Mouse (Mus musculus) G1E (cell line): ENCODE measurements around the gene Prrc2b. TPM values are rescaled to one million over a fixed set of nuclear protein-coding genes. Genes with fewer than 3 reads are reported as not detected.

ENCODE experiments used
- ATAC-seq: 2 replicates; pipeline ENCODE4 v1.8.0; 2016; ENCODE audit warnings: mild to moderate bottlenecking; ENCODE audit not compliant: insufficient number of reproducible peaks, poor library complexity, low FRiP score, severe bottlenecking; ENCODE audit errors: extremely low read depth
- DNase-seq: peaks from one replicate; pipeline ENCODE4 v3.0.0; 2012; ENCODE audit warnings: low spot score
- H3K27me3 ChIP-seq: 2 replicates; pipeline ENCODE4 v1.6.1; 2012; ENCODE audit warnings: mild to moderate bottlenecking, low read length, inconsistent platforms; ENCODE audit not compliant: insufficient read depth
- H3K36me3 ChIP-seq: replicated peaks from 2 replicates; pipeline ENCODE3; 2012; ENCODE audit warnings: mild to moderate bottlenecking, inconsistent platforms
- H3K4me1 ChIP-seq: 2 replicates; pipeline ENCODE4 v1.6.1; 2012; ENCODE audit warnings: low read depth, low read length, inconsistent platforms, mixed read lengths; ENCODE audit not compliant: insufficient read depth
- H3K4me3 ChIP-seq: 2 replicates; pipeline ENCODE4 v1.5.1; 2012; ENCODE audit warnings: low read depth, mild to moderate bottlenecking, inconsistent platforms, low read length, moderate library complexity, mixed read lengths
- H3K9me3 ChIP-seq: replicated peaks from 2 replicates; pipeline ENCODE4 v1.6.1; 2012; ENCODE audit warnings: inconsistent platforms
- CTCF ChIP-seq: IDR thresholded peaks from 2 replicates; pipeline ENCODE4 v1.5.1; 2012; ENCODE audit warnings: low read depth, low read length, inconsistent platforms, mixed read lengths
- GATA1 ChIP-seq: IDR thresholded peaks from 2 replicates; pipeline ENCODE4 v1.6.1; 2012; ENCODE audit warnings: borderline replicate concordance, low read length, inconsistent platforms, mixed read lengths
- GATA2 ChIP-seq: IDR thresholded peaks from 2 replicates; pipeline ENCODE4 v1.6.1; 2012; ENCODE audit warnings: low read depth, low read length, inconsistent platforms, borderline replicate concordance
- POLR2AphosphoS5 ChIP-seq: IDR thresholded peaks from 2 replicates; pipeline ENCODE4 v1.6.1; 2012; ENCODE audit warnings: low read depth, low read length, inconsistent platforms; ENCODE audit not compliant: insufficient replicate concordance
- TAL1 ChIP-seq: conservative IDR thresholded peaks from 2 replicates; pipeline ENCODE4 v1.6.1; 2012; ENCODE audit warnings: low read depth, low read length, inconsistent platforms, mixed read lengths
- polyA plus RNA-seq: library from polyadenylated mRNA; stranded (reverse); fragments of >175 nt; gene quantifications from 2 replicates; pipeline ENCODE4 v1.2.3, GENCODE M21; 2012
- total RNA-seq, 2 experiments: library from RNA; stranded (forward) in 1 of 2; stranded (reverse) in 1 of 2; fragments of 200-1000 nt in 1 of 2; fragments of >200 nt in 1 of 2; fragmentation: Nextera tagmentation in 1 of 2; gene quantifications; 2 replicates each; pipeline ENCODE4 v1.2.3; 2014 to 2017

Prrc2b gene
- total and polyA plus RNA-seq, 3 experiments, result 17.1 to 147 (median 103) TPM

DNA sequence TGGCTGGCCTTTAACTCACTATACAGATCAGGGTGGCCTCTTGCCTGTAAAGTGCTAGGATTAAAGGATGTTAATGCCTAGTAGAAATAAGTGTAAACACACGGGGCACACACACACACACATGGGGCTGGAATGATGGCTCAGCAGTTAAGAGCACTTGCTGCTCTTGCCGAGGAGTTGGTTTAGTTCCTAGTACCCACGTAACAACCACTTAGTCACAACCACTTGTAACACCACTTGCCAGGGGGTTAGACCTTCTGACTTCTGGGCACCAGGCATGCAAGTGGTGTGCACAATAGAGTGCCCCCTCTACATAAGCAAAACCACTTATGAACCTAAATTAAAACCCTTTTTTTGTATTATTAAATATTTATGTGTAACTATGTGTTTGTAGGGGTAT lies 133.1 kb downstream of the Prrc2b start:
- DNase-seq (no peak), ATAC-seq (no peak)
- TF ChIP-seq CTCF, result no peak
- no peak for TF ChIP-seq GATA2
- no peak for TF ChIP-seq POLR2AphosphoS5
- no peak for TF ChIP-seq TAL1
- TF ChIP-seq GATA1, result no peak
- no peak overlapping the region for H3K4me3 ChIP-seq
- peaks cover 72% of the 10 kb centered on the region for H3K36me3 ChIP-seq
- H3K27me3 ChIP-seq, result no peaks in the 10 kb centered on the region
- H3K4me1 ChIP-seq, result peaks cover 21% of the 10 kb centered on the region
- H3K9me3 ChIP-seq, result no peaks in the 10 kb centered on the region

Other genes starting within 250 kb of the Prrc2b start
- gene Aif1l, start 200.9 kb upstream of the Prrc2b start, total RNA-seq (2014; fragmentation: Nextera tagmentation), result not detected in 2 replicates
- 0.22 and 0.23 TPM in 2 replicates for gene Aif1l, start 200.9 kb upstream of the Prrc2b start, total RNA-seq (2017)
- not detected in 2 replicates for gene Aif1l, start 200.9 kb upstream of the Prrc2b start, polyA plus RNA-seq
- gene Nup214, start 176.6 kb upstream of the Prrc2b start, total RNA-seq (2014; fragmentation: Nextera tagmentation), result 90.8 and 103 TPM in 2 replicates
- 49.4 and 55.5 TPM in 2 replicates for gene Nup214, start 176.6 kb upstream of the Prrc2b start, total RNA-seq (2017)
- 20.2 and 33.1 TPM in 2 replicates for gene Nup214, start 176.6 kb upstream of the Prrc2b start, polyA plus RNA-seq
- 21.7 and 24.7 TPM in 2 replicates for gene Fam78a, start 66.2 kb upstream of the Prrc2b start, total RNA-seq (2014; fragmentation: Nextera tagmentation)
- gene Fam78a, start 66.2 kb upstream of the Prrc2b start, total RNA-seq (2017), result 25.3 and 27.4 TPM in 2 replicates
- gene Fam78a, start 66.2 kb upstream of the Prrc2b start, polyA plus RNA-seq, result 49.2 and 54.5 TPM in 2 replicates
- not detected in 2 replicates for gene Plpp7, start 55.6 kb upstream of the Prrc2b start, total RNA-seq (2014; fragmentation: Nextera tagmentation)
- 0.41 and 0.44 TPM in 2 replicates for gene Plpp7, start 55.6 kb upstream of the Prrc2b start, total RNA-seq (2017)
- 0.42 and 0.44 TPM in 2 replicates for gene Plpp7, start 55.6 kb upstream of the Prrc2b start, polyA plus RNA-seq
- 25.8 and 31.8 TPM in 2 replicates for gene Pomt1, start 85.5 kb downstream of the Prrc2b start, total RNA-seq (2014; fragmentation: Nextera tagmentation)
- 15.0 and 17.7 TPM in 2 replicates for gene Pomt1, start 85.5 kb downstream of the Prrc2b start, total RNA-seq (2017)
- 12.3 and 12.8 TPM in 2 replicates for gene Pomt1, start 85.5 kb downstream of the Prrc2b start, polyA plus RNA-seq
- 26.1 and 50.0 TPM in 2 replicates for gene Uck1, start 109.1 kb downstream of the Prrc2b start, total RNA-seq (2014; fragmentation: Nextera tagmentation)
- gene Uck1, start 109.1 kb downstream of the Prrc2b start, total RNA-seq (2017), result 41.7 and 42.5 TPM in 2 replicates
- gene Uck1, start 109.1 kb downstream of the Prrc2b start, polyA plus RNA-seq, result 53.2 and 56.1 TPM in 2 replicates
- gene Golga2, start 136.3 kb downstream of the Prrc2b start, total RNA-seq (2014; fragmentation: Nextera tagmentation), result 19.5 and 24.5 TPM in 2 replicates
- 35.2 and 35.6 TPM in 2 replicates for gene Golga2, start 136.3 kb downstream of the Prrc2b start, total RNA-seq (2017)
- gene Golga2, start 136.3 kb downstream of the Prrc2b start, polyA plus RNA-seq, result 20.8 and 24.3 TPM in 2 replicates
- gene Swi5, start 137.0 kb downstream of the Prrc2b start, total RNA-seq (2014; fragmentation: Nextera tagmentation), result 150 and 164 TPM in 2 replicates
- 482 and 488 TPM in 2 replicates for gene Swi5, start 137.0 kb downstream of the Prrc2b start, total RNA-seq (2017)
- 351 and 432 TPM in 2 replicates for gene Swi5, start 137.0 kb downstream of the Prrc2b start, polyA plus RNA-seq
- gene Ciz1, start 201.2 kb downstream of the Prrc2b start, total RNA-seq (2014; fragmentation: Nextera tagmentation), result 196 and 213 TPM in 2 replicates
- gene Ciz1, start 201.2 kb downstream of the Prrc2b start, total RNA-seq (2017), result 62.9 and 71.6 TPM in 2 replicates
- 306 and 372 TPM in 2 replicates for gene Ciz1, start 201.2 kb downstream of the Prrc2b start, polyA plus RNA-seq
- gene Dnm1, start 202.3 kb downstream of the Prrc2b start, total RNA-seq (2014; fragmentation: Nextera tagmentation), result not detected in 2 replicates
- 0.05 TPM in 1 of 2 replicates, not detected in the other for gene Dnm1, start 202.3 kb downstream of the Prrc2b start, total RNA-seq (2017)
- gene Dnm1, start 202.3 kb downstream of the Prrc2b start, polyA plus RNA-seq, result 0.14 and 0.15 TPM in 2 replicates
- 61.4 and 63.6 TPM in 2 replicates for gene 1110008P14Rik, start 230.9 kb downstream of the Prrc2b start, total RNA-seq (2014; fragmentation: Nextera tagmentation)
- 26.5 and 33.0 TPM in 2 replicates for gene 1110008P14Rik, start 230.9 kb downstream of the Prrc2b start, total RNA-seq (2017)
- 61.9 and 82.0 TPM in 2 replicates for gene 1110008P14Rik, start 230.9 kb downstream of the Prrc2b start, polyA plus RNA-seq
- not detected in 2 replicates for gene Lcn2, start 237.2 kb downstream of the Prrc2b start, total RNA-seq (2014; fragmentation: Nextera tagmentation)
- gene Lcn2, start 237.2 kb downstream of the Prrc2b start, total RNA-seq (2017), result not detected in 2 replicates
- gene Lcn2, start 237.2 kb downstream of the Prrc2b start, polyA plus RNA-seq, result 0.05 TPM in 1 of 2 replicates, not detected in the other
- 13.8 and 21.5 TPM in 2 replicates for gene Ptges2, start 244.8 kb downstream of the Prrc2b start, total RNA-seq (2014; fragmentation: Nextera tagmentation)
- 11.5 and 12.4 TPM in 2 replicates for gene Ptges2, start 244.8 kb downstream of the Prrc2b start, total RNA-seq (2017)
- 6.8 and 7.0 TPM in 2 replicates for gene Ptges2, start 244.8 kb downstream of the Prrc2b start, polyA plus RNA-seq